Mouse (Mus musculus) lung, embryonic 14.5 days (tissue): ENCODE measurements at regions not wholly inside any gene's neighbourhood (a gene's known extent, or its start where the extent isn't known, plus 50 kb on each side); places are given as distances from the start of the nearest gene placed in this dataset.

ENCODE experiments used
- ATAC-seq: fragments of 200-750 bp; cut with Nextera tagmentation; 2 replicates; pipeline ENCODE4 v1.8.0; 2017; ENCODE audit warnings: mild to moderate bottlenecking, moderate TSS enrichment, moderate library complexity; ENCODE audit not compliant: insufficient read depth
- DNase-seq: peaks from one replicate; pipeline ENCODE4 v3.0.0-alpha.2; 2015
- H3K27ac ChIP-seq: fragments of 300-500 bp; sonication (generic); 2 replicates; pipeline ENCODE4 v1.5.1; 2014; ENCODE audit warnings: low read depth, mild to moderate bottlenecking, moderate library complexity
- H3K27me3 ChIP-seq: fragments of 300-500 bp; sonication (generic); 2 replicates; pipeline ENCODE4 v1.6.1; 2014; ENCODE audit warnings: low read length, control low read depth; ENCODE audit not compliant: insufficient read depth
- H3K36me3 ChIP-seq: fragments of 300-500 bp; sonication (generic); 2 replicates; pipeline ENCODE4 v1.6.1; 2014; ENCODE audit warnings: control low read depth; ENCODE audit not compliant: insufficient read depth
- H3K4me1 ChIP-seq: fragments of 300-500 bp; sonication (generic); 2 replicates; pipeline ENCODE4 v1.6.1; 2014; ENCODE audit warnings: antibody characterized with exemption, control low read depth; ENCODE audit not compliant: insufficient read depth
- H3K4me2 ChIP-seq: fragments of 300-500 bp; sonication (generic); 2 replicates; pipeline ENCODE4 v1.6.1; 2014; ENCODE audit warnings: mild to moderate bottlenecking
- H3K4me3 ChIP-seq: fragments of 300-500 bp; sonication (generic); 2 replicates; pipeline ENCODE4 v1.5.1; 2014; ENCODE audit warnings: low read depth, low read length
- H3K9ac ChIP-seq: fragments of 300-500 bp; sonication (generic); 2 replicates; pipeline ENCODE4 v1.6.1; 2014
- H3K9me3 ChIP-seq: fragments of 300-500 bp; sonication (generic); 2 replicates; pipeline ENCODE4 v1.6.1; 2016; ENCODE audit warnings: low read depth, low read length, control low read depth
- CTCF ChIP-seq: IDR thresholded peaks from 2 replicates; pipeline ENCODE4 v1.5.1; 2016; ENCODE audit warnings: antibody characterized with exemption, low read depth
- WGBS: fragments of 180-500 bp; shearing (Covaris S2); extraction: QIAGEN DNeasy Blood & Tissue Kit; methylation state at CpG from one replicate; pipeline ENCODE4 v1.1.7; 2014; 5-methylcytosine and 5-hydroxymethylcytosine counted together

DNA sequence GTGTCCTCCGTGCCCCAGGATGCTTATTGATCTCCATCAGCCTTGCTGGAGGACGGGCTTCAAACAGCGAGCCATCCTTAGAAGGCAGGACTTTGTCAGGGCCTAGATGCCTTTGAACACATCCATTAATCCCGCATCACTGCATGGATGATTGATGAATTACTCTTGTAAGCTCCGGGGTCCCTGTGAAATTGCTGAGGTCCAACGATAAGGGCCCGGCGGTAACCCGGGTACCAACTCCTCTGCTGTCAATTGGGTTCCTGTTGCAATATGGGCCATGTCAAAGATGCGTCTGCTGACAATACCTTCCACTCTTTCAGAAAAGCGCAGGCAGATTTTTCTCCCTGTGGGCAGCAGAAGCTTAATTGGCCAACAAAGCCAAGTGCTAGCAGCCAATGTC, 297.0 kb downstream of the Pmp22 start:
- Histone ChIP-seq H3K4me3 (no peak overlapping the region), H3K36me3 (no peaks in the 10 kb centered on the region), H3K27me3 (peaks cover 13% of the 10 kb centered on the region; the same call in 1 of the 2 replicates), H3K9me3 (no peaks in the 10 kb centered on the region), H3K27ac (no peak overlapping the region), H3K4me2 (no peak overlapping the region), H3K9ac (no peak overlapping the region), H3K4me1 (no peaks in the 10 kb centered on the region)
- no peak for ATAC-seq
- WGBS = 39% methylated on average over 11 of the region's 11 CpGs
- no peak for TF ChIP-seq CTCF
- DNase-seq = no peak

DNA sequence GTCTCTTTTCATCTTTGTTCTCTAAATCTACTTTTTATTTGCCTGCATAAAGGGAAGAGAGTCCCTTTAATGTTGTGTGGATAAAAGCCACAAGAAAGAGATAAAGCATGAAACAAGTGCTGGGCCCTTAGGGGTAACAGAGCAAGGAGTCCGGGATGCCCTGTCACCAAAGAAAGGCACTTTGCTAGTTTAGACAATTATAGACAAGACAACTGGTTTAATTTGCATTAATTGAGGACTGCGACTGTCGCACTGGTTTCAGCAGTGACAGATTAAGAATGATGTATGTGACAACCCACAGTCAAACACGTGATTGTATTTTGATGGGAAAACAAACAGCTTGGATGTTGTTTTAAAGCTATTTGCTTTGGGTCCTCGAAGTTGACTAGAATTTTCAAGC, 325.0 kb downstream of the Pmp22 start:
- Histone ChIP-seq H3K27me3 (no peaks in the 10 kb centered on the region), H3K9me3 (no peaks in the 10 kb centered on the region), H3K27ac (no peak overlapping the region), H3K4me2 (no peak overlapping the region), H3K4me3 (no peak overlapping the region), H3K4me1 (no peaks in the 10 kb centered on the region), H3K36me3 (no peaks in the 10 kb centered on the region), H3K9ac (no peak overlapping the region)
- TF ChIP-seq CTCF = no peak
- WGBS = 51% methylated on average over 5 of the region's 5 CpGs
- ATAC-seq (no peak), DNase-seq (no peak)

DNA sequence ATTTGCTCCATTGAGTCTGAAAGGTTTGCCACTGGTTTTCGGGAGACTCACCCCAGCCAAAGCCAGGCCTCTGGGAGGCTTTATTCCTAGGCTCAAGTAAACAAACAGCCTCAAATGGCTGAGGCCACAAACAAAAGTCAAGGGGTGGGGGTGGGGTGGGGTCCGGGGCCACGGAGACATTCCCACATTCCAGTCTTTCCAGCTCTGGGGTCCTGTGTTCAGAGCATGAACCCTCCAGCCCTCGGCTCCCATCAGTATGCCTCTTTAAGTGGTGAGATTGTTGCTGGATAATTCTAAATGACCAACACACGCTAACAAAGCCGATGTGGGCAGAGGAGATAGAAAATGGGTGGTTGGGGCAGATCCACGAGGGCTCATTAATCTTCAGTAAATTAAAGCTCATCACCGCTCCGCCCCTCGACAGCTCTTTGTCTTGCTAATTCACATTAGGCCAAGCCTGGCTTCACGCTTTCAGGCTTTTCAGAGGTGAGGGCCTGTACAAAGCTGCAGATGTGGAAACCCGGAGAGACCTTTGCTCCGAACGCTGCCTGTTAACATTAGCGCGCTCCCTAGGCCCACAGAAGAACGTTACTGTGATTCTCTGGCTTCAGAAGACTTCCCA, 326.2 kb downstream of the Pmp22 start:
- Histone ChIP-seq H3K4me2 (no peak overlapping the region), H3K36me3 (no peaks in the 10 kb centered on the region), H3K4me1 (no peaks in the 10 kb centered on the region), H3K27ac (no peak overlapping the region), H3K27me3 (no peaks in the 10 kb centered on the region), H3K9ac (no peak overlapping the region), H3K4me3 (no peak overlapping the region), H3K9me3 (no peaks in the 10 kb centered on the region)
- no peak for TF ChIP-seq CTCF
- DNase-seq (no peak), ATAC-seq (no peak)
- 35% methylated on average over 17 of the region's 17 CpGs for WGBS

DNA sequence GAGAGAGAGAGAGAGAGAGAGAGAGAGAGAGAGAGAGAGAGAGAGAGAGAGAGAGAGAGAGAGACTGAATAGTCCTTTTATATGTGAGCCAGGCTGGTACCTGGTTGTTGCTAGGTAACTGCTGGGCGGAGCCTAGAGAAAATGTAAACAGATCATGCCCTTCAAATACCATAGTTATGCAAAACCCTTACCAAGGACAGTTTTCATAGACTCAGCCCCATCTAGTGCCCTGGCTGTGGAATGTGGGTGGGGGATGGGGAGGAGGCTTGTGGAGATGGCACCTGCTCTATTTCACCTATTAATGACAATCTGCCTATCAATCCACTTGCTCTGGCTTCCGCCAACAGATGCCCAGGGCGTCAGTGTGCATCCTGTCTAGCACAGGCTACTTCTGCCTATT, 327.6 kb downstream of the Pmp22 start:
- no peaks in the 10 kb centered on the region for H3K9me3 ChIP-seq
- H3K36me3 ChIP-seq = no peaks in the 10 kb centered on the region
- DNase-seq (peak; percentile 60), ATAC-seq (no peak)
- no peaks in the 10 kb centered on the region for H3K4me1 ChIP-seq
- no peak for TF ChIP-seq CTCF
- H3K27me3 ChIP-seq = no peaks in the 10 kb centered on the region
- no peak overlapping the region for H3K9ac ChIP-seq
- no peak overlapping the region for H3K4me2 ChIP-seq
- no peak overlapping the region for H3K27ac ChIP-seq
- WGBS = 54% methylated on average over 3 of the region's 3 CpGs
- H3K4me3 ChIP-seq = no peak overlapping the region

DNA sequence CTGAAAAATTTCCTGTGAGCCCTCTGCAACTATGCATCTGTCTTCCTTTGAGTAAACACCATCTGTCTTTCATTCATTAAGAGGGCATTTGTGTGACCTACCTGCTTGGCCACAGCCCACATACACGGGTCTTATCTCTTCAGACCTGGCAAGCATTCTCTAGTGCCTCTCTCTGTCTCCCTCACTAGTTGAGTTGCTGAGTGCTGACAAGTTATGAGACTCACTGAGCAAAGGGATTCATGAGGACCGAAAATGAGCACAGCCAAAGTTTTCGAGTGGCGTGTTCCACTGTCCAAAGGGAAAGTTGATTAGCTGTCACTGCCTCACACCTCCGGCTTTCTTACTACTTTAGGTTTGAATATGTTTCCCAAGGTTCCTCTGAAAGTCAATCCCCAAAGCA, 328.5 kb downstream of the Pmp22 start:
- H3K27me3 ChIP-seq = no peaks in the 10 kb centered on the region
- H3K9me3 ChIP-seq = no peaks in the 10 kb centered on the region
- H3K4me1 ChIP-seq = no peaks in the 10 kb centered on the region
- DNase-seq (no peak), ATAC-seq (no peak)
- H3K9ac ChIP-seq = no peak overlapping the region
- no peak overlapping the region for H3K4me2 ChIP-seq
- H3K36me3 ChIP-seq = no peaks in the 10 kb centered on the region
- TF ChIP-seq CTCF = no peak
- H3K4me3 ChIP-seq = no peak overlapping the region
- WGBS = 37% methylated on average over 5 of the region's 5 CpGs
- H3K27ac ChIP-seq = no peak overlapping the region

GRCm38 (mm10) chr11:63460146-63460545, 331.4 kb downstream of the Pmp22 start:
- Histone ChIP-seq H3K4me3 (no peak overlapping the region), H3K9me3 (no peaks in the 10 kb centered on the region), H3K4me1 (no peaks in the 10 kb centered on the region), H3K36me3 (no peaks in the 10 kb centered on the region), H3K9ac (no peak overlapping the region), H3K27me3 (no peaks in the 10 kb centered on the region), H3K4me2 (no peak overlapping the region), H3K27ac (no peak overlapping the region)
- ATAC-seq (no peak), DNase-seq (no peak)
- 60% methylated on average over 7 of the region's 7 CpGs for WGBS
- no peak for TF ChIP-seq CTCF

GRCm38 (mm10) chr11:63463797-63464331, 335.1 kb downstream of the Pmp22 start:
- no peaks in the 10 kb centered on the region for H3K27me3 ChIP-seq
- no peaks in the 10 kb centered on the region for H3K9me3 ChIP-seq
- no peak overlapping the region for H3K9ac ChIP-seq
- no peak for DNase-seq
- no peaks in the 10 kb centered on the region for H3K4me1 ChIP-seq
- ATAC-seq = no peak
- WGBS = 62% methylated on average over 18 of the region's 18 CpGs
- no peak overlapping the region for H3K4me3 ChIP-seq
- TF ChIP-seq CTCF = no peak
- no peaks in the 10 kb centered on the region for H3K36me3 ChIP-seq
- H3K4me2 ChIP-seq = no peak overlapping the region
- no peak overlapping the region for H3K27ac ChIP-seq
